Mouse (Mus musculus): ENCODE data around the gene Scg5.

DNA sequence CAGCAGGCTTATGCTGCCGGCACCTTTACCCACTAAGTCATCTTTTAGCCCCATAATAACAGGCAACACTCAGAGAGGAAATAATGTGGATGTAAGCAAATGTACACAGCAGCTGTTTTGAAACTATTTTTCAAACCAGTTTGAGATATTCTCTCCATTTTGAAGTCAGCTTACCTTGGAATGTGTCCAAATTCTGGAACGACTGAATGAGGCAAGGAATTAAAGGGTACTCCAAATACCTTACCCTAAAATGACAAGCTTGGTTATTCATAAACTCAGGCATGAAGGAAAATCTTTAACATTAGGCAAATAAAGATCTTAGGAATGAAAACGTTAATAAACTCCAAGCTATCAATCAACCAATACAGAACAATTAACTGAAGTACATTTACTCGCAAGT lies 16.2 kb upstream of the Scg5 start:
- no peak for TF ChIP-seq GATA1 (IDR thresholded peaks at IDR 0.05; ENCODE audit: low read length)
- no peak for TF ChIP-seq TAL1 (IDR thresholded peaks at IDR 0.05; ENCODE audit: low read length)
